Mouse (Mus musculus) limb, embryonic 14.5 days (tissue): ENCODE measurements around the gene Rasd1. TPM values are rescaled to one million over a fixed set of nuclear protein-coding genes. Genes with fewer than 3 reads are reported as not detected.

Experiments used
- ATAC-seq: fragments of 200-750 bp; cut with Nextera tagmentation; 2 replicates; pipeline ENCODE4 v1.8.0; 2017; ENCODE audit warnings: low read depth, moderate number of reproducible peaks, moderate TSS enrichment; ENCODE audit not compliant: low FRiP score
- DNase-seq: peaks from one replicate; pipeline ENCODE4 v3.0.0-alpha.2; 2015; ENCODE audit warnings: low spot score
- H3K27ac ChIP-seq: fragments of 300-500 bp; sonication (generic); replicated peaks from 2 replicates; pipeline ENCODE4 v1.5.1; 2014; ENCODE audit warnings: low read depth, mild to moderate bottlenecking, low read length, moderate library complexity, mixed read lengths
- H3K27me3 ChIP-seq: fragments of 300-500 bp; sonication (generic); 2 replicates; pipeline ENCODE4 v1.6.1; 2014; ENCODE audit warnings: low read length, mixed read lengths; ENCODE audit not compliant: control insufficient read depth, insufficient read depth
- H3K36me3 ChIP-seq: fragments of 300-500 bp; sonication (generic); 2 replicates; pipeline ENCODE4 v1.6.1; 2014; ENCODE audit warnings: mild to moderate bottlenecking, low read length, moderate library complexity, mixed read lengths; ENCODE audit not compliant: control insufficient read depth, insufficient read depth
- H3K4me1 ChIP-seq: fragments of 300-500 bp; sonication (generic); 2 replicates; pipeline ENCODE4 v1.6.1; 2014; ENCODE audit warnings: antibody characterized with exemption, low read length, mixed read lengths; ENCODE audit not compliant: control insufficient read depth, insufficient read depth
- H3K4me2 ChIP-seq: fragments of 300-500 bp; sonication (generic); replicated peaks from 2 replicates; pipeline ENCODE4 v1.6.1; 2014; ENCODE audit warnings: low read depth, mild to moderate bottlenecking, low read length, moderate library complexity; ENCODE audit not compliant: severe bottlenecking
- H3K4me3 ChIP-seq: fragments of 300-500 bp; sonication (generic); replicated peaks from 2 replicates; pipeline ENCODE4 v1.5.1; 2014; ENCODE audit warnings: low read length
- H3K9ac ChIP-seq: fragments of 300-500 bp; sonication (generic); 2 replicates; pipeline ENCODE4 v1.6.1; 2014; ENCODE audit warnings: mild to moderate bottlenecking, low read depth, low read length, moderate library complexity; ENCODE audit not compliant: severe bottlenecking
- H3K9me3 ChIP-seq: fragments of 300-500 bp; sonication (generic); 2 replicates; pipeline ENCODE4 v1.6.1; 2016; ENCODE audit warnings: low read length; ENCODE audit not compliant: control insufficient read depth
- POLR2A ChIP-seq: fragments of 200-500 bp; IDR thresholded peaks from 2 replicates; pipeline ENCODE4 v1.8.0; 2012; ENCODE audit warnings: inconsistent platforms, mild to moderate bottlenecking, moderate library complexity, borderline replicate concordance; ENCODE audit not compliant: insufficient read depth, insufficient read length; ENCODE audit errors: extremely low read depth
- WGBS: fragments of 180-500 bp; shearing (Covaris S2); extraction: QIAGEN DNeasy Blood & Tissue Kit; methylation state at CpG from one replicate; pipeline ENCODE4 v1.1.7; 2014; 5-methylcytosine and 5-hydroxymethylcytosine counted together
- polyA plus RNA-seq, 2 experiments: library from polyadenylated mRNA; depleted of rRNA in 1 of 2; stranded (reverse) in 1 of 2; unstranded in 1 of 2; fragments of >200 nt; fragmentation: Nextera tagmentation in 1 of 2; extraction: Ambion mirVana in 1 of 2; gene quantifications; 2 replicates each; pipeline versions ENCODE4 v1.2.1 to v1.2.3; 2012 to 2014

Rasd1 gene
- polyA plus RNA-seq (2012; rRNA removed): 1.4 TPM in 2 replicates
- 1.6 and 2.1 TPM in 2 replicates for polyA plus RNA-seq (2014; fragmentation: Nextera tagmentation; extraction: Ambion mirVana)

DNA sequence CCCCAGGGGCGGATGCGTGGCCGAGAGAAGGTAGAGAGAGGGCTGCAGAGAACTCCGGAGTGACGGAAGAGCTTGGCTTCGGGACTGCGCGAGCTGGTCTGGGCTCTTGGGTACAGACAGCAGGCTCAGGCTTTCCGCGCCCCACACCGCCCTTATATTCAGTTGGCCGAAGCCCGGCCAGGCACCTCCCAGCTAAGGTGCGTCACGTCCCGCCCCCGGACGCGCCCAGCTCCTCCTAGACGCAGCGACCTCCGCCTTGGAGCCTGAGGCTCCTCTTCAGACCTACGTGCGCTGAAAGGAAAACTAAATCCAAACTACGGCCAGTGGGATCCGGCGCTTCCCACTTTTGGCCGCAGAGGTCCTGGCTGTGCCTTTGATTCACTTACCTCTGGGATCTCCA is at the start of gene Rasd1:
Rasd1 (minus strand) TSS at position 127 of the 400 bp plus-strand sequence.
- peak within 1 kb of the TSS; percentile 44 for H3K4me3 ChIP-seq
- TF ChIP-seq POLR2A: no peak
- peak within 1 kb of the TSS; percentile 58 for H3K9ac ChIP-seq
- H3K4me1 ChIP-seq: peaks cover 17% of the 10 kb centered on the region
- H3K36me3 ChIP-seq: peaks cover 17% of the 10 kb centered on the region
- H3K27ac ChIP-seq: 0 out of 2 replicates have a peak within 1 kb of the TSS, but pooled peaks have one; percentile 28
- peaks cover 26% of the 10 kb centered on the region for H3K27me3 ChIP-seq
- H3K9me3 ChIP-seq: no peaks in the 10 kb centered on the region
- 0% methylated on average over 28 of the region's 28 CpGs for WGBS
- ATAC-seq (peak; percentile 83), DNase-seq (peak; percentile 66)
- H3K4me2 ChIP-seq: peak within 1 kb of the TSS; percentile 97

DNA sequence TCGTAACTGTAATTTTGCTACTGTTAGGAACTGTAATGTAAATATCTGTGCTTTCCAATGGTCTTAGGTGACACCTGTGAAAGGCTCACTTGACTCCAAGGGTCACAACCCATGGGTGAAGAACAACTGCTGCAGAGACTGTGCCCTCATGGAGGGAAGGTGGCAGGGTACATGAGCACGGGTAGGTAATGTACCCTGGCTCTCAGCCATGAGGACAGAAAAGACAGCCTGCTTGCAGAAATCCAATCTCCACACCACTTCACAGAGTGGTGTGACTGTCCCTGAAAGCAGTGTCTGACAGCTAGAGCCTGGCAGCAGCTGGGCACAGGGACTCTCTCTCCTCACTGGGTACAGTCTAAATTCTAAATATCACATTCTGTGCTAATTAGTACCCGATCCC is 46.8 kb upstream of the Rasd1 start:
- H3K27me3 ChIP-seq: no peaks in the 10 kb centered on the region
- no peaks in the 10 kb centered on the region for H3K9me3 ChIP-seq
- DNase-seq: no peak
- no peak overlapping the region for H3K4me2 ChIP-seq
- no peak overlapping the region for H3K4me3 ChIP-seq
- no peak overlapping the region for H3K9ac ChIP-seq
- H3K4me1 ChIP-seq: no peaks in the 10 kb centered on the region
- no peaks in the 10 kb centered on the region for H3K36me3 ChIP-seq
- no peak overlapping the region for H3K27ac ChIP-seq
- 85% methylated on average over 3 of the region's 3 CpGs for WGBS
- TF ChIP-seq POLR2A: no peak
- ATAC-seq: no peak

DNA sequence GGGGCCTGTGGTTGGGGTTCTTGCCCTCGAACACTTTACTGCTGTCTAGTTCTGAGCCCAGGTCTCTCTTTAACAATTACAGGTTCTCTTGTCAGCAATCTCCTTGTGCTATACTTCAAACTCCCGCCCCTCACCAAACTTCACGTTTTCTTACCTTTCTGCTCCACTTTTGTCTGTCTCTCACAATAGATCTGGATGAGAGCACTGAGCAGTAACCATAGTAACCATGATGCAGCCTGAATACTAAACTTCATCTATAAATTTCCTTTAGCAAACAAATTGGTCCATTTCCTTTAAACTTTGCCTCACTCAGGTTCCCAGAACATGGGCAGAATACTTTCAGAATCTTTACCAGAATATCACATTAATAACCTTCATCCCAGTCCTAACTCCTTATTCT is 44.7 kb upstream of the Rasd1 start:
- Histone ChIP-seq H3K4me2 (no peak overlapping the region), H3K9me3 (no peaks in the 10 kb centered on the region), H3K4me1 (no peaks in the 10 kb centered on the region), H3K36me3 (no peaks in the 10 kb centered on the region), H3K4me3 (no peak overlapping the region), H3K27me3 (no peaks in the 10 kb centered on the region), H3K9ac (no peak overlapping the region), H3K27ac (no peak overlapping the region)
- TF ChIP-seq POLR2A: no peak
- ATAC-seq (no peak), DNase-seq (no peak)
- WGBS: 77% methylated on average over 3 of the region's 3 CpGs

DNA sequence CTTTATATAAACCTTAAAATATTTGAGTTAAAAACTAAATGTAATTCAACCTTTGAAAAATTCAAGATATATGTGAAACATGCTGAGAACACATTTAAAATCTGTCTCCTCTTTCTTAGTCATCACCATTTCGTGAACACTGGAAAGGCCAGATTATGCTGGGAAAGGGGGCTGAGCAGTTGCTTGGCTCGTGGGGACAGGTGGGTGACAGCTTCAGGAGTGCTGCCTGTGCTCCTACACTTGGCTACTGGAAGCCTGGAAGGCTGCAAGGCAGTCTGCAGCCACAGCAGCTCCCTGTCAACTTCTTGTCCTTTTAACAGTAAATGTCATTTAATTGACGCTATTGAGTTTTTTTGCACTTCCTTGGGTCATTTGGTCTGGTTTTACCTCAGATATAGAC is 41.1 kb upstream of the Rasd1 start:
- H3K4me3 ChIP-seq: no peak overlapping the region
- H3K9me3 ChIP-seq: no peaks in the 10 kb centered on the region
- TF ChIP-seq POLR2A: no peak
- H3K27me3 ChIP-seq: no peaks in the 10 kb centered on the region
- no peak overlapping the region for H3K27ac ChIP-seq
- DNase-seq (no peak), ATAC-seq (no peak)
- WGBS: 66% methylated on average over 3 of the region's 3 CpGs
- no peaks in the 10 kb centered on the region for H3K4me1 ChIP-seq
- H3K9ac ChIP-seq: no peak overlapping the region
- no peaks in the 10 kb centered on the region for H3K36me3 ChIP-seq
- H3K4me2 ChIP-seq: no peak overlapping the region

DNA sequence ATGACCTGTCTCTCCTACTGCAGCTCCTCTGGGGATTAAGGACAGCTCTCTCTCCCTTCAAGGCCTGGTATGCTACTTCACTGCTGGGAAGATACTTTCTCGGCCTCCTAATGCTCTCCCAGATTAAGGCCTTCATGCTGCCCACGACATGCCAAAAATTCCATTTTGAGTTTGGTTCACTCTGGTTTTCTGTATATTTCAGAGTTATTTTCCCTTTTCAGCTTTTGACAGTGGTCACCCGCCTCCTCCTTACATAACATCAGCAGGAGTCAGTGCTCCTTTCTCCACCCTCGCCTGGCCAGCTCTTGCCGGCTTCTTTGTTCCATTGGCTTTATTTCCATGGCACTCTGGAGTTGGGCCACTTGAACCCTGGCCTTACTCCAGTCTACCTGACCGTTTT is 40.0 kb upstream of the Rasd1 start:
- H3K9ac ChIP-seq: no peak overlapping the region
- TF ChIP-seq POLR2A: no peak
- no peaks in the 10 kb centered on the region for H3K9me3 ChIP-seq
- no peaks in the 10 kb centered on the region for H3K27me3 ChIP-seq
- no peak overlapping the region for H3K27ac ChIP-seq
- WGBS: 86% methylated on average over 6 of the region's 6 CpGs
- DNase-seq (no peak), ATAC-seq (no peak)
- no peaks in the 10 kb centered on the region for H3K36me3 ChIP-seq
- H3K4me2 ChIP-seq: no peak overlapping the region
- H3K4me1 ChIP-seq: no peaks in the 10 kb centered on the region
- no peak overlapping the region for H3K4me3 ChIP-seq

DNA sequence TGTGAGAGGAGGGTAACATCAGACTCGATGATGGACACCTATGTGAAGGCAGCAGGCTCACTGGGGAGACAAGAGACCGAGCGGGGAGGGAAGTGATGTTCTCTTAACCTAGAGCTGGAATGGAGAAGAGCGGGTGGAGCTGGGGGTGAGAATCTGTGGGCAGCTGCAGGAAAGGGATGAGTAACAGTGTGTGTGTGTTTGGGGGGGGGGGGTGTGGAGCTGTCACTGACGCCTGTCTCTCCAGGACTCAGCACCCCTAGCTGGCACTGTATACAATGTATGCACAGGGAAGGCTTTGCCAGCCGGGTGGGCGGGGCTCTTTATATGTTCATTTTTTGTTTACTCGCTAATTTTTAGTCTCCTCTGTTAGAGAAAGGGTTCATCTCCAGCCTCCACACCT is 39.1 kb upstream of the Rasd1 start:
- H3K27ac ChIP-seq: no peak overlapping the region
- H3K4me3 ChIP-seq: no peak overlapping the region
- no peak for TF ChIP-seq POLR2A
- 85% methylated on average over 8 of the region's 8 CpGs for WGBS
- no peak for DNase-seq
- no peaks in the 10 kb centered on the region for H3K36me3 ChIP-seq
- no peaks in the 10 kb centered on the region for H3K9me3 ChIP-seq
- no peaks in the 10 kb centered on the region for H3K4me1 ChIP-seq
- no peak overlapping the region for H3K4me2 ChIP-seq
- ATAC-seq: no peak
- H3K27me3 ChIP-seq: no peaks in the 10 kb centered on the region
- no peak overlapping the region for H3K9ac ChIP-seq
